Mouse (Mus musculus): Measurements from ENCODE around the gene 1700088E04Rik.

Gene 1700088E04Rik

DNA sequence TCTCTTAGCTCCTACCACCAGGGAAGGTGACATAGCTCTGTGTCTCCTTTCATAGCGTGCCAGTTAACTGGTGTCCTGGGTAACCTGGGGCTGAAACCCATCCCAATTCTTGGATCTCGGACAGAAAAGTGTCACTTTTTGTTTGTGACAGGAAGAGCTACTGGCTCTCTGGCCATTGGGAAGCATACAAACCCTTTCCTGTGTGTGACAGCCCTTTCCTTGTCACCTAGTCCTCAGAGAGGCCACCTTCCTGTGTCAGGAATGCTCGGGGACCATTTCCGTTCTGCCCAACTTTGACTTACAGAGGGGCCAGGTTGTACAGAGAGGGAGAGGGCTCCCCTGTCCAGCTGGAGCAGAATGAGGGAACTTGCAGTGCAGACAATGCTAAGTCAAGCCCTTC lies 41.6 kb downstream of the 1700088E04Rik start:
- DNase-seq (ENCODE audit: low read depth, low spot score), result no peak

DNA sequence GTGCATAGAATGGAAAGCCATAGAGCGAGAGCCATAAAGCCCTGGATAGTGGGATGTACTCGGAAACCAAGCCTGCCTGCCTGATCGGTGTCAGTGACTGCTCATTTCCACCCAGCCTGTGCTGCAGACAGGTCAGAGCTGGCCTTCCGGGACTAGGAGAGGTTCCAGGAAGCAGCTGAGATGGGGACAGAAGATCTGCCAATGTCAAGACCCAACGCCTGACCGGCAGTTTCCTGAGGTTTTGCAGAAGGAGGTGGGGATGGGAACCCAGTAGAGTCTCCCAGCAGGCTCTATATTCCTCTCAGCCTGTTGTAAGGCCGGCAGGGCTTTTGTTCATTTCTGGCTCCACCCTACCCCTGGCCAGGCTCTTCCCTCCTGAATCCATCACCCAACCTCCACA lies 42.2 kb downstream of the 1700088E04Rik start:
- DNase-seq (ENCODE audit: low read depth, low spot score), result no peak

DNA sequence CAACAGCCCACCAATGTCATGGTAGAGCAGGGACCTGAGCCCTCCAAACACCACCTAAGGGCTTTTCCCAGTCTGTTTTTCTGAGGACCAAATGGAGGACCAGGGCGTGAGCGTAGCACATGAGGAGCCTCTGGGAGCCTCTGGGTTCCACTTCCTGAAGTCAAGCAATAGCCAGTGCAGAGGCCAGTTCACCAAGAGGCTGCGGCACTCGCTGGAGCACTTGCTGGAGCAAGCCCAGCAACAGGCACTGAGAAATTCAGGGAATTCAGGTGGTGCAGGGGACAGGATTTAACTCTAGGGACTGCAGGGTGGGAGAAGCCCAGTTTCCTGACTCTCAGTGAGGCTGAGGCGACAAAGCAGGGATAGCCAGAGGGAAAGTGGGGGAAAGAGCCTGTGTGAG lies 42.8 kb downstream of the 1700088E04Rik start:
- DNase-seq (ENCODE audit: low read depth, low spot score), result no peak

DNA sequence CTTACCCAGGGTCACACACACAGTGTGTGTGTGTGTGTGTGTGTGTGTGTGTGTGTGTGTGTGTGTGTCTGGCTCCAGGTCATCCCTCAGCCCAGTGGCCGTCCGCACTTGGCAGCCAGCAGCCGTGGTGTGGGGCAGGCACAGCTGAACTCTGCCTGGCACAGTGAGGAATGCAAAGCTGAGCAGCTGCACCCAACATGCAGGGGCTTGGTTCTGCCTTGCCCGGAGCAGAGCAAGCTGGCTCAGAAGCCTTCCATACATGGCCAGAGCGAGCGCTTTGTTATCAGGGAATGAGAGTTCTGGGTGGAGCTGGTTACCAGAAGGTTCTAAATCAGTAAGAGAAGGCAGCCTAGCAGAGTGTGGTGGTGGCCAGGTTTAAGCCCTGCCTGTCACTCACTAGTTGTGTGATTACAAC lies 43.4 kb downstream of the 1700088E04Rik start:
- DNase-seq (ENCODE audit: low read depth, low spot score), result no peak

DNA sequence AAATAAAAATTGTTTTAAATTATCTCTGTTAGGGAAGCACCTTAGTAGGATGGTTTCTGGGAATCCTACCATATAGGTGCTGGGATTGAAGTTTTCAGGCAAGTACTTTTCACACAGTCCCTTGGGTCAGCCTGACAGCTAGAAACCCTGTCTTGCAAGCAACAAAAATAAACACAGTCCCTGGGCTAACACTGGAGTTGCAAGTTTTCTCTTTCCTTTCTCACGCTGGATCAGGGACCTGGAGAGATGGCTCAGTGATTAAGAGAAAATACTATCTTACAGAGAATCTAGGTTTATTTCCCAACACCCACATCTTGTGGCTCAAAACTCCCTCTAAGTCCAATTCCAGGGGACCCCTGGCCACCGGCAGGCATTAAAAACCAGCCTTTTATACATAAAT lies 43.9 kb downstream of the 1700088E04Rik start:
- DNase-seq (ENCODE audit: low read depth, low spot score), result no peak

DNA sequence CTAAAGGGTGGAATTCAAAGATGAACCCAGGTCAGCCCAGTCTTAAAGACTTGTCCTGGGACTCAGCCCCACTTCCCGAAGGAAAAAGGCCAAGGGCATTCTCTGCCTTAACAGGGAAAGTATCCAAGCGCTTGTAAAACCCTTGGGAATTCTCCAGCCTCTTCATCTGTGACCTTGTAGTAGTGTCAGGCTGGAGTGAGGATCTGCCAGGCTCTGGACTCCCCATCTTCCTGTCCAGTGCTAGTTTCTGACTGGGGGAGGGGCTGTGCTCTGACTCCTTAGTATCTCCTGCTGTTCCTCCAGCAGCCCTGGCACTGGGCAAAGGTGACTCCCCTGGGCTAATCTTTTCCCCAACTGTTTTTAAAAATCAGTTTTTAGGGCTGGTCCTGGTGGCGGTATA lies 44.5 kb downstream of the 1700088E04Rik start:
- DNase-seq (ENCODE audit: low read depth, low spot score), result no peak

DNA sequence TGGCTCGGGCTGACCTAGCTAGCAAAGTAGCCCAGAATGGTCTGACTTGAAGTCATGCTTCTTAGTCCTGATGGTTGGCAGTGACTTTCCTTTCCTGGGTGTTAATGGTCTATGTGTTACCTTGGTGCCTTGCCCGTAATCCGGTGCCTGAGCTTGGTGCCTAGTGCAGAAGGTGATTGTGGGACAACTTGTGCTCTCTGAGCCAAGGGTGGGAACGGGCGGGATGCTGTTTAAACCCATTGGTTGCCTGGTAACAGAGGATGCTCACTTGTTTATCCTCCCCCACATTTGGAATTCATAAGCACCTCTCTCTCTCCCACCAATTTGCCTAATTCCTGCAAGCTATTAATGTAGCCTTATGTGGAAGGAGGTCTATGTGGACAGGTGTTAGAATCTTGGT lies 45.6 kb downstream of the 1700088E04Rik start:
- no peak for DNase-seq (ENCODE audit: low read depth, low spot score)

DNA sequence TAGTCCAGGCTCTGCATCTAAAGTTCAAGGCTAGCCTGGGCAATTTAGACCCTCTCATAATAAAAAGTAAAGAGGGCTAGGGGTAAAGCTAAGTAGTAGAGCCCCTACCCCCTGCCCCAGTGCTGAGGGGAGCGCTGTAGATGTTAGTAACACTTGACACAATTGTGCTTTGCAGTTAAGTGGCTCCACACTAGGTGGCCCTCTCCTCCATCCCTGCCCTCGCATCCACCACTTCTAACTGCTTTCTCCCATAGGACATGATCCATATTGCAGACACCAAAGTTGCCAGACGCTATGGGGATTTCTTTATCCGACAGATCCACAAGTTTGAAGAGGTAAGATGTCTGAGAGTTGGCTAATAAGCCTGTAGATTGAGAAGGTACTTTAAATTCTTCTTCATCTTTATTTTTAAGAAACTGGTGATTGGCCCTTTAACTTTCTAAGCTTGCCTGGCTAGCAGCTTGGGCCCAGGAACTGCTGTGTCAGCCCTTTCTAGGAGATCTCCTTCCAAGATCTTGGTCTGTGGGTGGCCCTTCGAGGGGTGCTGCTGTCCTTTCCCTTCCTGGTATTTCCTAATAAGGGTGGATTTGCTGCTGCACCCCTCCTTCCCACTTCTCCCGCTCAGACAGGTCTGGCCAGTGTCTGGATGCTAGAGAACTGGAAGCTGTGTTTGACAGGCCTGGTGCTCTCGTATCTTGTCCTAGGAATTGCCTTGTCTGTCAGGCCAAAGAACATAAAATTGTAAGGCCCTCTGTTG lies 47.8 kb downstream of the 1700088E04Rik start:
- no peak for DNase-seq (ENCODE audit: low read depth, low spot score)

DNA sequence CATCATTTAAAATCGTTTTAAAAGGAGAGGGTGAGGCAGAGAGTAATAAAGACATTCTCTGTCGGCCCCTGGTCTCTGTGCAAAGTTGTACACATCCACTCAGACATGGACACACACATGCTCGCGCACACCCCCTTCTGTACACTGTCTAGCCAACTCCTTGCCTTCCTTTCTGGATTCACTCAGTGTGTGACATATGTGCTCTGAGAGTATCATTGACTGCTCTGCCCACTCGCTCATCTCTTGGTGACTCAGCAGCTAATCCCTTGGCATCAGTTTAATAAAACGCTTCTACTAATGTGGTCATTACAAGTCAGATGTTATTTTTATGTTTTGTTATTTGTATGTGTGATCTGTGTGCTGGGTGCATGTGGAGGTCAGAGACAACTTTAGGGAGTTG lies 48.8 kb downstream of the 1700088E04Rik start:
- no peak for DNase-seq (ENCODE audit: low read depth, low spot score)

DNA sequence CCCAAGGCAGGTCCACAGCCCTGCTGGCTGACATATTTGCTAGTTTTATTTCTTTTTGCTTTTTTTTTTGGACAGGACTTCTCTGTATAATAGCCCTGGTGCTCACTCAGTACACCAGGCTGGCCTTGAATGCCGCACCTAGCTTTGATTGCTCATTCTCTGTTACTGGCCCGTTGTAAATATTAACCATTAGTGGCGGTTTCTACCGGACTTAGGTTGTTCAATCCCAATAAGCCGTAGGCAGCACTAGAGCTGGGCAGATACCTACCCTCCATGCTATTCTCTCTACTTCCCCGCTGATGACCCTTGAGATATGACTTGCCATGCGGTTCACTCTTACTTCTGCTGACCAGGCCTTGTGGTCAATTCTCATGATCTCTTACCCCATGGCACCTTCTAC lies 61.5 kb downstream of the 1700088E04Rik start:
- no peak for DNase-seq (ENCODE audit: low read depth, low spot score)

All from retina, adult 2 months (tissue).